Mouse (Mus musculus): Measurements from ENCODE around the gene Slc43a2. TPM values are rescaled to one million over a fixed set of nuclear protein-coding genes. Genes with fewer than 3 reads are reported as not detected.

Gene Slc43a2
- polyA plus RNA-seq, 1 experiment from 2014 or later, result 16.5 TPM

- Histone ChIP-seq H3K9me3 (replicated peaks) (no peaks in the 10 kb centered on the region; the same call in 1 of the 2 replicates), H3K27me3 (no peaks in the 10 kb centered on the region), H3K4me3 (no peak overlapping the region), H3K4me1 (no peaks in the 10 kb centered on the region), H3K9ac (no peak overlapping the region), H3K36me3 (peaks cover 24% of the 10 kb centered on the region), H3K27ac (no peak overlapping the region), H3K4me2 (replicated peaks) (no peak overlapping the region)
- no peak for ATAC-seq (ENCODE audit: low FRiP score)
- 90% methylated on average over 8 of the region's 8 CpGs for WGBS
These were observed 28.5 kb downstream of the Slc43a2 start for GRCm38 (mm10) chr11:75559870-75560504.

GRCm38 (mm10) chr11:75560530-75561409, 29.3 kb downstream of the Slc43a2 start:
- no peaks in the 10 kb centered on the region; the same call in 1 of the 2 replicates for H3K9me3 ChIP-seq (replicated peaks)
- no peaks in the 10 kb centered on the region for H3K4me1 ChIP-seq
- H3K27ac ChIP-seq, result no peak overlapping the region
- H3K4me3 ChIP-seq, result no peak overlapping the region
- ATAC-seq (ENCODE audit: low FRiP score), result no peak
- H3K4me2 ChIP-seq (replicated peaks), result no peak overlapping the region
- peaks cover 26% of the 10 kb centered on the region for H3K36me3 ChIP-seq
- WGBS, result 84% methylated on average over 14 of the region's 14 CpGs
- H3K9ac ChIP-seq, result no peak overlapping the region
- H3K27me3 ChIP-seq, result no peaks in the 10 kb centered on the region

- Histone ChIP-seq H3K27ac (no peak overlapping the region), H3K27me3 (no peaks in the 10 kb centered on the region), H3K9ac (no peak overlapping the region), H3K4me2 (replicated peaks) (no peak overlapping the region), H3K9me3 (replicated peaks) (no peaks in the 10 kb centered on the region; the same call in 1 of the 2 replicates), H3K4me1 (no peaks in the 10 kb centered on the region), H3K4me3 (no peak overlapping the region), H3K36me3 (peaks cover 32% of the 10 kb centered on the region)
- WGBS, result 88% methylated on average over 5 of the region's 5 CpGs
- ATAC-seq (ENCODE audit: low FRiP score), result no peak
These were observed 29.9 kb downstream of the Slc43a2 start for GRCm38 (mm10) chr11:75561410-75561791.

GRCm38 (mm10) chr11:75562840-75563239, 31.3 kb downstream of the Slc43a2 start:
- 82% methylated on average over 8 of the region's 8 CpGs for WGBS

GRCm38 (mm10) chr11:75563851-75564548, 32.5 kb downstream of the Slc43a2 start:
- H3K9me3 ChIP-seq (replicated peaks), result no peaks in the 10 kb centered on the region
- ATAC-seq (ENCODE audit: low FRiP score), result no peak
- peaks cover 48% of the 10 kb centered on the region for H3K36me3 ChIP-seq
- H3K9ac ChIP-seq, result no peak overlapping the region
- H3K4me1 ChIP-seq, result no peaks in the 10 kb centered on the region; the same call in 1 of the 2 replicates
- no peak overlapping the region for H3K27ac ChIP-seq
- no peak overlapping the region for H3K4me2 ChIP-seq (replicated peaks)
- H3K27me3 ChIP-seq, result no peaks in the 10 kb centered on the region
- H3K4me3 ChIP-seq, result no peak overlapping the region
- 70% methylated on average over 18 of the region's 18 CpGs for WGBS

More at GRCm38 (mm10) chr11:75562840-75563239, 31.3 kb downstream of the Slc43a2 start:
- Histone ChIP-seq H3K9me3 (replicated peaks) (no peaks in the 10 kb centered on the region; the same call in 1 of the 2 replicates), H3K4me1 (no peaks in the 10 kb centered on the region; the same call in 1 of the 2 replicates), H3K36me3 (peaks cover 38% of the 10 kb centered on the region), H3K27ac (no peak overlapping the region), H3K4me2 (replicated peaks) (no peak overlapping the region), H3K9ac (no peak overlapping the region), H3K4me3 (no peak overlapping the region), H3K27me3 (no peaks in the 10 kb centered on the region)
- ATAC-seq (ENCODE audit: low FRiP score), result no peak

- no peak for ATAC-seq (ENCODE audit: low FRiP score)
- H3K36me3 ChIP-seq, result peaks cover 65% of the 10 kb centered on the region
These were observed 34.4 kb downstream of the Slc43a2 start for GRCm38 (mm10) chr11:75565849-75566248.

GRCm38 (mm10) chr11:75566276-75567196, 35.0 kb downstream of the Slc43a2 start:
- no peak overlapping the region for H3K27ac ChIP-seq
- H3K4me1 ChIP-seq, result peaks cover 3% of the 10 kb centered on the region
- H3K9me3 ChIP-seq (replicated peaks), result no peaks in the 10 kb centered on the region
- H3K36me3 ChIP-seq, result peaks cover 58% of the 10 kb centered on the region
- no peak overlapping the region for H3K4me2 ChIP-seq (replicated peaks)
- WGBS, result 74% methylated on average over 13 of the region's 13 CpGs
- ATAC-seq (ENCODE audit: low FRiP score), result no peak
- 0 out of 2 replicates have a peak, but pooled peaks cover 2% of the 10 kb centered on the region for H3K27me3 ChIP-seq
- no peak overlapping the region for H3K9ac ChIP-seq
- H3K4me3 ChIP-seq, result no peak overlapping the region

More at GRCm38 (mm10) chr11:75565849-75566248, 34.4 kb downstream of the Slc43a2 start:
- H3K4me3 ChIP-seq, result no peak overlapping the region
- WGBS, result 85% methylated on average over 2 of the region's 2 CpGs
- no peaks in the 10 kb centered on the region for H3K9me3 ChIP-seq (replicated peaks)
- no peak overlapping the region for H3K9ac ChIP-seq
- H3K4me2 ChIP-seq (replicated peaks), result no peak overlapping the region
- H3K27ac ChIP-seq, result no peak overlapping the region
- no peaks in the 10 kb centered on the region; the same call in 1 of the 2 replicates for H3K4me1 ChIP-seq
- H3K27me3 ChIP-seq, result no peaks in the 10 kb centered on the region

- Histone ChIP-seq H3K36me3 (peaks cover 58% of the 10 kb centered on the region), H3K9ac (no peak overlapping the region), H3K4me3 (no peak overlapping the region), H3K4me2 (replicated peaks) (no peak overlapping the region), H3K4me1 (peaks cover 13% of the 10 kb centered on the region), H3K27me3 (0 out of 2 replicates have a peak, but pooled peaks cover 4% of the 10 kb centered on the region), H3K27ac (no peak overlapping the region), H3K9me3 (replicated peaks) (no peaks in the 10 kb centered on the region)
- no peak for ATAC-seq (ENCODE audit: low FRiP score)
- 67% methylated on average over 9 of the region's 9 CpGs for WGBS
These were observed 36.0 kb downstream of the Slc43a2 start for GRCm38 (mm10) chr11:75567346-75568114.

- 0 out of 2 replicates have a peak, but pooled peaks cover 4% of the 10 kb centered on the region for H3K27me3 ChIP-seq
- peaks cover 53% of the 10 kb centered on the region for H3K36me3 ChIP-seq
- H3K4me3 ChIP-seq, result no peak overlapping the region
- no peak for ATAC-seq (ENCODE audit: low FRiP score)
- H3K9me3 ChIP-seq (replicated peaks), result no peaks in the 10 kb centered on the region
- H3K4me2 ChIP-seq (replicated peaks), result no peak overlapping the region
- WGBS, result 85% methylated on average over 6 of the region's 6 CpGs
- H3K27ac ChIP-seq, result no peak overlapping the region
- no peak overlapping the region for H3K9ac ChIP-seq
- peaks cover 19% of the 10 kb centered on the region for H3K4me1 ChIP-seq
These were observed 36.6 kb downstream of the Slc43a2 start for GRCm38 (mm10) chr11:75568115-75568511.

- Histone ChIP-seq H3K4me2 (replicated peaks) (no peak overlapping the region), H3K9ac (no peak overlapping the region), H3K4me3 (no peak overlapping the region), H3K9me3 (replicated peaks) (no peaks in the 10 kb centered on the region), H3K27me3 (0 out of 2 replicates have a peak, but pooled peaks cover 4% of the 10 kb centered on the region), H3K27ac (no peak overlapping the region), H3K36me3 (peaks cover 45% of the 10 kb centered on the region), H3K4me1 (peaks cover 21% of the 10 kb centered on the region)
- 94% methylated on average over 12 of the region's 12 CpGs for WGBS
- ATAC-seq (ENCODE audit: low FRiP score), result no peak
These were observed 37.5 kb downstream of the Slc43a2 start for GRCm38 (mm10) chr11:75568962-75569361.

All from hindbrain, embryonic 12.5 days (tissue).